ENCODE assay signal across 8 mouse cellular contexts in the genomic region with DNA sequence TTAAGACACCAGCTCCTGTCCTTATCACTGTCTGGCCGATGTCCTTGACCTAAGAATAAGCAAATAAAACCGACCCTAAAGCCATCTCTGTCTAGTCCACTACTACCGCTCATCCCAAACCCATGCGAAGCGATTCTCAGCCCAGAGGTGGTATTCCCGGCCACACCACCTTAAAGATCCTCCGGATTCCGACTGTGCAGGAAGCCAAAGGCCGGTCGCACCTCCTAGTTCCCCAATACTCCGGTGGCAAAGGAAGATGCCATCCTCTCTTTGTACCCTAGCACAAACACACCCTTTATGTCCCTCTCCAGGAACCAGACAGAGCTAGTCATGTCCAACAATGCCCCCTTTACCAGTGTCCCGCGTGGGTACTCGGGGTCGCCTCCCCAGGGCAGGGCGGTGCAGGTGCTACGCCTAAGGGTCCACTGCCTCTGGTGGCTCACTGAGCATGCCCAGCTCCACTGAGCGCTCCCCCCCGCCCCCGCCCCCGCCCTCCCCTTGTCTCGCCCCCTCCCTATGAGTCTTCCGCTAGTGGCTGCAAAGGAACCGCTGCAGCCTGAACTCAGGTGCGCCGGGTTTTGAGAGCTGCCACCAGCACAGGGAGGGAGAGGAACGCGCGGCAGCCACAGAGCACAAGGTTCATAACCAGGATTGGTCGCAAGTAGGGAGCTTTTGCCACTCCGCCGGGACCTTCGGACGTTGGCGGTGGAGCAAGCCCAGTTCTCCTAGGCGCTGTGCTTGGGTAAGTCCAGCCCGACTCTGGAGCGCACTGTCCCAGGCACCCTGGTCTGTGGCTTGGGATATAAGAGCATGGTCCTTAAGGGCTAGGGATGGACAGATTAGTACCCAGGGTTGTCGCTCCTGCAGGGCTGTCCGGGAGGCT. TPM values are rescaled to one million over a fixed set of nuclear protein-coding genes. Genes with fewer than 3 reads are reported as not detected.
A peak's percentile ranks its signal among the peaks of the same experiment; 100 is the strongest.
DNase-seq lines count a peak whose midpoint lies in the region.

A gene (plus strand): TSS at position 512 of the 883 bp plus-strand sequence.

- peak; percentile 45 for DNase-seq in layer of hippocampus, adult 11-12 months (ENCODE audit: low spot score)
- no peak for DNase-seq in layer of hippocampus, adult 9-10 months (ENCODE audit: low spot score)
- peak; percentile 81 for DNase-seq in cerebellum, adult 9-10 months
- DNase-seq in forelimb bud, embryonic 11.5 days (ENCODE audit: low read depth, low spot score), result peak; percentile 57
- peak; percentile 55 to 57 for DNase-seq in layer of hippocampus, postnatal 36 days
- DNase-seq in neural tube, embryonic 10.5 days (ENCODE audit: extremely low spot score, low spot score), result peak; percentile 46
- no peak for DNase-seq in urinary bladder, adult 2 months (ENCODE audit: low spot score)
- DNase-seq in thymus, adult 18-20 months, result no peak

RNA-seq across cellular contexts. Expression of the gene that starts here (rescaled TPM):
- total RNA-seq in layer of hippocampus, postnatal 36 days (2021), result 10 to 100 TPM; 22.0 to 24.1 TPM
- polyA plus RNA-seq in urinary bladder, adult 2 months (2012; rRNA removed), result 9.7 and 12.1 TPM in 2 replicates

Comparison
In these comparisons a context has a peak if more than half of its experiments do, and no peak if none do; other contexts are left out.
1. DNase-seq: peak in layer of hippocampus, adult 11-12 months (single experiment), cerebellum, adult 9-10 months (single experiment), forelimb bud, embryonic 11.5 days (single experiment), layer of hippocampus, postnatal 36 days (2 of 2) and neural tube, embryonic 10.5 days (single experiment); none in layer of hippocampus, adult 9-10 months (single experiment), urinary bladder, adult 2 months (single experiment) and thymus, adult 18-20 months (0 of 2).